Mouse (Mus musculus): Measurements from ENCODE around the gene Nfib. TPM values are rescaled to one million over a fixed set of nuclear protein-coding genes. Genes with fewer than 3 reads are reported as not detected.

Gene Nfib
- polyA plus RNA-seq, 2 experiments, result 1.7 to 2.6 TPM

DNA sequence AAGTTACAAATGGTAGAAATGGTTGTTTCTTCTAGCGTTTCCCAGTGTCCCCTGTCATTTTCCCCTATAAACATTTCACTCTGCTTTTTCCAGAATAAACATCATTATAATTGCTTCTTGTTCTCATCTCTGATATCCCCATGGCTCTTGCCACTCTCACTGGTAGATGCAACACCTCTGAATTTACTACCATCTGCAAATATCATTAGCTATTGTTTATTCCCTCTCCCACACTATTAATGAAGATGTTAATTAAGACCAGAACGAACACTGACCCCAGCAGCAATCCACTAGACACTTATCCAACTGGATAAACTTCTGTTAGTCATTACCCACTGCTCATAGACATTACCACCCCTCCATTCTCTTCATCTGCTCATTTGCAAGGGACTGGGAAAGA, 176.6 kb downstream of the Nfib start:
- TF ChIP-seq EP300 (IDR thresholded peaks at IDR 0.05; ENCODE audit: low read depth), result no peak
- H3K27ac ChIP-seq, result no peak overlapping the region
- H3K27me3 ChIP-seq (ENCODE audit: control insufficient read depth, insufficient read depth, low read length), result no peaks in the 10 kb centered on the region
- ATAC-seq (ENCODE audit: insufficient read depth) (no peak), DNase-seq (ENCODE audit: low read depth in 3 of 3, low spot score in 3 of 3) (no peak)
- no peaks in the 10 kb centered on the region; a peak in 1 of 4 replicates for H3K4me1 ChIP-seq (replicated peaks; ENCODE audit: control insufficient read depth in 2 of 2, insufficient read depth in 2 of 2, low read length in 1 of 2)
- H3K9ac ChIP-seq (replicated peaks), result no peak overlapping the region
- WGBS (ENCODE audit: insufficient replicate concordance), result 55% methylated on average over 2 of the region's 2 CpGs
- no peak overlapping the region for H3K4me2 ChIP-seq (ENCODE audit: low read depth)
- no peaks in the 10 kb centered on the region for H3K36me3 ChIP-seq (replicated peaks; ENCODE audit: control insufficient read depth, insufficient read depth, low read depth)
- no peak overlapping the region for H3K4me3 ChIP-seq (ENCODE audit: insufficient read depth in 1 of 2, low read depth in 2 of 2, low read length in 2 of 2)
- no peaks in the 10 kb centered on the region for H3K9me3 ChIP-seq (ENCODE audit: control insufficient read depth, low read length)

DNA sequence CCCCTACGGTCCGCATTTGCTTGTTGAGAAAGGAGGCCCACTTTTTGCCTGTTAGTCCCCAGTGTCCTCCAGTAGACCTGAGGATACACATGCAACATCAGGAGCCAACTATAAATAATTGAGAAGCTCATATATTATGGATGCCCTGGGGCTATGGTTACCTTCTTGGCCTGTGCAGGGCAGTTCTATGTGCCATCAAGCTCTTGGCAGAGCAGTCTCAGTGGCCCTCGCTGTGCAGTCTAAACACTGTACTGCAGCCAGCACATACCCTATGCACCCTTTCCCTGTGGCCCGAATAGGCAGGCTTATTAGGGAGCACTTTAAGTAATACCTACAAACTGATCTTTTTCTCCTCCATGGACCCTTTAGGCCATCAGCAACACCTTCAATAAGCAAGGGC, 185.6 kb downstream of the Nfib start:
- DNase-seq (ENCODE audit: low read depth in 3 of 3, low spot score in 3 of 3) (no peak), ATAC-seq (ENCODE audit: insufficient read depth) (no peak)
- Histone ChIP-seq H3K4me3 (ENCODE audit: insufficient read depth in 1 of 2, low read depth in 2 of 2, low read length in 2 of 2) (no peak overlapping the region), H3K27ac (no peak overlapping the region), H3K4me1 (replicated peaks; ENCODE audit: control insufficient read depth in 2 of 2, insufficient read depth in 2 of 2, low read length in 1 of 2) (no peaks in the 10 kb centered on the region; a peak in 1 of 4 replicates), H3K36me3 (replicated peaks; ENCODE audit: control insufficient read depth, insufficient read depth, low read depth) (no peaks in the 10 kb centered on the region), H3K4me2 (ENCODE audit: low read depth) (no peak overlapping the region), H3K9me3 (ENCODE audit: control insufficient read depth, low read length) (no peaks in the 10 kb centered on the region), H3K9ac (replicated peaks) (no peak overlapping the region), H3K27me3 (ENCODE audit: control insufficient read depth, insufficient read depth, low read length) (no peaks in the 10 kb centered on the region)
- TF ChIP-seq CTCF (IDR thresholded peaks at IDR 0.05; ENCODE audit: low read depth), result no peak
- no peak for TF ChIP-seq EP300 (IDR thresholded peaks at IDR 0.05; ENCODE audit: low read depth)
- 69% methylated on average over 4 of the region's 4 CpGs for WGBS (ENCODE audit: insufficient replicate concordance)

DNA sequence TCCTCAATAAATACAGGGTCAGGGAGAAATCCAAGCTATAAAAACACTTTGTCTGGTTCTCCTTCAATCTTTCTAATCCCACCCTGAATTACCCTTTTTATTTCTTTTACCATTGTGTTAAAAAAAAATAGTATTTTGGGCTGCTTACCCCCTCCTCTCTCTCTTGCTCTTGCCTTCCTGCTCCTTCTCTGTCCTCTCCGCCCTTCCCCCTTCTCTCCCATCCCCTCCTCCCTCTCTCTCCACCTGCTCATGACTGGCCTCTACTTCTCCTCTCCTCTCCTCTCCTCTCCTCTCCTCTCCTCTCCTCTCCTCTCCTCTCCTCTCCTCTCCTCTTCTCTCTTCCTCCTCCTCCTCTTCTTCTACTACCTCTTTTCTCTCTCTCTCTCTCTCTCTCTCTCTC, 187.4 kb downstream of the Nfib start:
- no peak overlapping the region for H3K4me2 ChIP-seq (ENCODE audit: low read depth)
- WGBS (ENCODE audit: insufficient replicate concordance), result 64% methylated on average over 1 of the region's 1 CpGs

DNA sequence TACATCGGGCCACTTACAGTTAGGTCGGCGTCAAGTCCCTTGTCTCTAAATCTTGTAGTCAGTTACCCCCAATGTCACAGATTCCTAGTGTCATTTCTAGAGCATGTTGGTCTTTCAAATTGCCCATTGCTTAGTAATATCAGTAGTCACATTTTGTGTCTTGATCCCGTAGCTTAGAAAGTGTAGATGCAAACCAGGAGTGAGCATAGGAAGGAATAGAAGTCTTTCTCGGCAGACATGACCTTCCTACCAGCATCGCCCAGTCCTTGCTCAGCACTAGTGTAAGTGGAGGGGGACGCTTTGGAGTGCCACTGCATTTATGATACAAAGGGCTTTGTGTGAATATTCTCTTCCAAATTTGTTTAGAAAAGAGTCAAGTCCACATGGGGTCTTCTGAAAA, 188.2 kb downstream of the Nfib start:
- Histone ChIP-seq H3K27me3 (ENCODE audit: control insufficient read depth, insufficient read depth, low read length) (peaks cover 9% of the 10 kb centered on the region), H3K4me3 (ENCODE audit: insufficient read depth in 1 of 2, low read depth in 2 of 2, low read length in 2 of 2) (no peak overlapping the region), H3K36me3 (replicated peaks; ENCODE audit: control insufficient read depth, insufficient read depth, low read depth) (no peaks in the 10 kb centered on the region), H3K27ac (no peak overlapping the region), H3K4me1 (replicated peaks; ENCODE audit: control insufficient read depth in 2 of 2, insufficient read depth in 2 of 2, low read length in 1 of 2) (peaks cover 0 to 2% of the 10 kb centered on the region in 2 experiments; a peak in 2 of 4 replicates), H3K9ac (replicated peaks) (no peak overlapping the region), H3K9me3 (ENCODE audit: control insufficient read depth, low read length) (no peaks in the 10 kb centered on the region), H3K4me2 (ENCODE audit: low read depth) (no peak overlapping the region)
- no peak for ATAC-seq (ENCODE audit: insufficient read depth)
- no peak for DNase-seq (ENCODE audit: low read depth in 3 of 3, low spot score in 3 of 3)
- TF ChIP-seq CTCF (IDR thresholded peaks at IDR 0.05; ENCODE audit: low read depth), result no peak
- 47% methylated on average over 7 of the region's 7 CpGs for WGBS (ENCODE audit: insufficient replicate concordance)

More for the DNA sequence above, 187.4 kb downstream of the Nfib start:
- no peaks in the 10 kb centered on the region for H3K9me3 ChIP-seq (ENCODE audit: control insufficient read depth, low read length)
- H3K27ac ChIP-seq, result no peak overlapping the region
- H3K9ac ChIP-seq (replicated peaks), result no peak overlapping the region
- ATAC-seq (ENCODE audit: insufficient read depth), result no peak
- H3K27me3 ChIP-seq (ENCODE audit: control insufficient read depth, insufficient read depth, low read length), result peaks cover 4% of the 10 kb centered on the region
- TF ChIP-seq EP300 (IDR thresholded peaks at IDR 0.05; ENCODE audit: low read depth), result no peak
- no peak for TF ChIP-seq CTCF (IDR thresholded peaks at IDR 0.05; ENCODE audit: low read depth)
- no peak overlapping the region for H3K4me3 ChIP-seq (ENCODE audit: insufficient read depth in 1 of 2, low read depth in 2 of 2, low read length in 2 of 2)
- DNase-seq (ENCODE audit: low read depth in 3 of 3, low spot score in 3 of 3), result no peak
- H3K4me1 ChIP-seq (replicated peaks; ENCODE audit: control insufficient read depth in 2 of 2, insufficient read depth in 2 of 2, low read length in 1 of 2), result peaks cover 0 to 2% of the 10 kb centered on the region in 2 experiments; a peak in 2 of 4 replicates
- H3K36me3 ChIP-seq (replicated peaks; ENCODE audit: control insufficient read depth, insufficient read depth, low read depth), result no peaks in the 10 kb centered on the region

DNA sequence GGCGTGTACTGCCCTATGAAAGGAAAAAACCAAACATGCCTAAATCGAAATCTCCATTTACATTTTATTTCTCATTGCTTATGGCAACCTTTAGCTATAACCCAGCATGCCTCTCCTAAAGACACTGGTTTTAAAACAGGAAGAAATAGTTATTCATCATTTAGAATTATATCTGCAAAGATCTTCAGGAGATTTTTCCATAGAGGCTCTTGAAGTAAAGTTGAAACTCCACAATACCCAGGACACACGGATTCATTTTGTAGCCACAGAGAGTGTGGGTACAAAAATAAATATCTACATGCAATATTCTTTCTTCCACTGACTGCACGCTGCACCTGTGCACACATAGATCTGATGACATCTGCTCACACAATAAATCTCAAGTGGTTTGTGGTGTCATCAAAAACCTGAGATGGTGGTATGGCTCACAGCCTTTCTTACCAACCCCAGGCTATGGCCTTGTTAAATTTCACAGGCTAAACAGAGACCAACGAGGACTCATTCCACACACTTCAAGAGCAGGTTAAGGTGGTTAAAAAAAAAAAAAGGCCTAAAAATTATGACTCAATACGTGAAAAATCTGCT, 189.2 kb downstream of the Nfib start:
- no peak for ATAC-seq (ENCODE audit: insufficient read depth)
- Histone ChIP-seq H3K36me3 (replicated peaks; ENCODE audit: control insufficient read depth, insufficient read depth, low read depth) (no peaks in the 10 kb centered on the region), H3K27ac (no peak overlapping the region), H3K9me3 (ENCODE audit: control insufficient read depth, low read length) (no peaks in the 10 kb centered on the region), H3K9ac (replicated peaks) (no peak overlapping the region), H3K4me1 (replicated peaks; ENCODE audit: control insufficient read depth in 2 of 2, insufficient read depth in 2 of 2, low read length in 1 of 2) (peaks cover 0 to 6% of the 10 kb centered on the region in 2 experiments; a peak in 2 of 4 replicates), H3K4me3 (ENCODE audit: insufficient read depth in 1 of 2, low read depth in 2 of 2, low read length in 2 of 2) (no peak overlapping the region), H3K4me2 (ENCODE audit: low read depth) (no peak overlapping the region), H3K27me3 (ENCODE audit: control insufficient read depth, insufficient read depth, low read length) (peaks cover 19% of the 10 kb centered on the region)
- no peak for TF ChIP-seq CTCF (IDR thresholded peaks at IDR 0.05; ENCODE audit: low read depth)
- no peak for TF ChIP-seq EP300 (IDR thresholded peaks at IDR 0.05; ENCODE audit: low read depth)
- no peak for DNase-seq (ENCODE audit: low read depth in 3 of 3, low spot score in 3 of 3)
- WGBS (ENCODE audit: insufficient replicate concordance), result 51% methylated on average over 6 of the region's 6 CpGs

Data from liver, embryonic 14.5 days (tissue).